Mouse (Mus musculus): ENCODE data around the gene 4930556J24Rik. TPM values are rescaled to one million over a fixed set of nuclear protein-coding genes. Genes with fewer than 3 reads are reported as not detected.

4930556J24Rik gene
- polyA plus RNA-seq, 1 experiment from 2014 or later = 0.18 TPM

DNA sequence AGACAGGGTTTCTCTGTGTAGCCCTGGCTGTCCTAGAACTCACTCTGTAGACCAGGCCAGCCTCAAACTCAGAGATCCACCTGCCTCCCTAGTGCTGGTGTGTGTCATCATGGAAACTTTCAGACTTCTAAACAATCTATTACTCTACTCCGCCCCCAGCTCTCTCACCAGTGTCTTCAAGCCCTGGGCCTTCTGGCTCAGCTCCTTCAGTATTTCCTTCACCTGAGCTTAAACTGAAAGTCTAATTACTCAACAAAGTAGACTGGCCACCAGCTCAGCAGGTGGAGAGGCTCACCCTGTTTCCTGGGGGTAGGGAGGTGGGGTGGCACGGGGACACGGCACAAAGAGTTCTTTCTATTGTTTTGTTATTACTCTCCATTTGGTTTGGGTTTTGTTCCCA, 74.1 kb downstream of the 4930556J24Rik start:
- peaks cover 11% of the 10 kb centered on the region; the same call in 1 of the 2 replicates for H3K36me3 ChIP-seq
- H3K4me3 ChIP-seq = no peak overlapping the region
- no peaks in the 10 kb centered on the region for H3K9me3 ChIP-seq
- no peak overlapping the region for H3K9ac ChIP-seq
- H3K27ac ChIP-seq = no peak overlapping the region
- WGBS = 93% methylated on average over 3 of the region's 3 CpGs
- H3K27me3 ChIP-seq = no peaks in the 10 kb centered on the region
- H3K4me1 ChIP-seq = no peaks in the 10 kb centered on the region
- no peak for ATAC-seq (ENCODE audit: insufficient number of reproducible peaks, insufficient read depth, low FRiP score, low TSS enrichment)
- H3K4me2 ChIP-seq (replicated peaks) = no peak overlapping the region

- Histone ChIP-seq H3K27me3 (no peaks in the 10 kb centered on the region), H3K4me1 (no peaks in the 10 kb centered on the region), H3K36me3 (peaks cover 15% of the 10 kb centered on the region), H3K9ac (no peak overlapping the region), H3K9me3 (no peaks in the 10 kb centered on the region), H3K4me2 (replicated peaks) (no peak overlapping the region), H3K27ac (no peak overlapping the region), H3K4me3 (no peak overlapping the region)
- no peak for ATAC-seq (ENCODE audit: insufficient number of reproducible peaks, insufficient read depth, low FRiP score, low TSS enrichment)
- WGBS = 85% methylated on average over 6 of the region's 6 CpGs
Measured at GRCm38 (mm10) chr11:3900296-3900695, 76.3 kb downstream of the 4930556J24Rik start.

DNA sequence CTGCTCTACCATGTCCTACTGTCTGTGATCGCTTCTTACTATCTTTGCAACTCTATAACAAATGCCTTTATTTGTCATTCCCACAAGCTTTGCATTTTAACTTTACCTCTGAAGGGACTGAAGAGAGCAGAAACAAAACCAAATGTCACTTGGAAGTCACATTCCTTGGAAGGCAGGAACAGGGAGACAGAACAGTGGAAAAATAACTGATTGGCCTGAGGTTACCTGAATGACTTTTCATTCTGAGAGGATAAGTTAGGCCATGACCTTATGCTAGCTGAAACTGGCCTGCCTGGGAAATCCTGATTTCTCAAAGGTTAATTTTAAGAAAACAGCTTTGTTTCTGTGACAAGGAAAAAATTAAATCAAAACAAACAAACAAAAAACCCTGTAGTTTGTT, 80.6 kb downstream of the 4930556J24Rik start:
- H3K9ac ChIP-seq = no peak overlapping the region
- no peaks in the 10 kb centered on the region for H3K4me1 ChIP-seq
- peak overlapping the region; percentile 69; the same call in 1 of the 2 replicates for H3K4me2 ChIP-seq (replicated peaks)
- H3K27ac ChIP-seq = no peak overlapping the region
- H3K4me3 ChIP-seq = no peak overlapping the region
- WGBS = 100% methylated on average over 1 of the region's 1 CpGs
- no peaks in the 10 kb centered on the region for H3K27me3 ChIP-seq
- ATAC-seq (ENCODE audit: insufficient number of reproducible peaks, insufficient read depth, low FRiP score, low TSS enrichment) = no peak
- H3K36me3 ChIP-seq = peaks cover 15% of the 10 kb centered on the region
- H3K9me3 ChIP-seq = no peaks in the 10 kb centered on the region

GRCm38 (mm10) chr11:3895458-3895857, 81.1 kb downstream of the 4930556J24Rik start:
- WGBS = 3% methylated on average over 10 of the region's 10 CpGs

GRCm38 (mm10) chr11:3894406-3895281, 81.9 kb downstream of the 4930556J24Rik start, which contains the start of the genes 4921536K21Rik and Dusp18:
Gene 4921536K21Rik (minus strand): TSS chr11:3895098.
Gene Dusp18 (plus strand): TSS chr11:3895240.
- Histone ChIP-seq H3K4me1 (no peaks in the 10 kb centered on the region), H3K36me3 (peaks cover 15% of the 10 kb centered on the region), H3K4me3 (peak within 1 kb of the TSS; percentile 52), H3K27me3 (no peaks in the 10 kb centered on the region), H3K9ac (peak within 1 kb of the TSS; percentile 44), H3K4me2 (replicated peaks) (peak within 1 kb of the TSS; percentile 69), H3K9me3 (no peaks in the 10 kb centered on the region), H3K27ac (peak within 1 kb of the TSS; percentile 54)
- WGBS = 3% methylated on average over 46 of the region's 46 CpGs
- ATAC-seq (ENCODE audit: insufficient number of reproducible peaks, insufficient read depth, low FRiP score, low TSS enrichment) = peak; percentile 95

More at GRCm38 (mm10) chr11:3895458-3895857, 81.1 kb downstream of the 4930556J24Rik start:
- Histone ChIP-seq H3K4me2 (replicated peaks) (peak overlapping the region; percentile 69), H3K9ac (peak overlapping the region; percentile 44), H3K9me3 (no peaks in the 10 kb centered on the region), H3K27me3 (no peaks in the 10 kb centered on the region), H3K36me3 (peaks cover 15% of the 10 kb centered on the region), H3K27ac (peak overlapping the region; percentile 54), H3K4me3 (peak overlapping the region; percentile 52), H3K4me1 (no peaks in the 10 kb centered on the region)
- no peak for ATAC-seq (ENCODE audit: insufficient number of reproducible peaks, insufficient read depth, low FRiP score, low TSS enrichment)

DNA sequence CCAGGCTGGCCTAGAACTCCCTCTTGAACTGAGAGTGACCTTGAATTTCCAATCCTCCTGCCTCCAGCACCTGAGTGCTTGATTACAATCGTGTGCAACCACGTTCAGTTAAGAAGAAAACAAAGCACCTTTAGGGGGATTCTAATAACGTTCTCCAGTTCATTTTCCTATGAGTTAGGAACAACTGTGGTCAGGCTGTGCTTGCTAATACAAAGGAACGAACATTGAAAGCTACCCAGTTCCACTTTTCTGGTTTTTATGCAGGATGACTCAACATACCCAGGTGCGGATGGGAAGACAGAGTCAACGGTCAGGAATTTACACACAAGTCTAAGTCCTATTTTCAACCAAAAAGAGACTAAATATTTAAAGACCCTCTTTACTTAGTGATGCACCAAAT, 82.6 kb downstream of the 4930556J24Rik start:
- H3K36me3 ChIP-seq = peaks cover 12% of the 10 kb centered on the region
- no peaks in the 10 kb centered on the region for H3K4me1 ChIP-seq
- no peak overlapping the region for H3K27ac ChIP-seq
- H3K9me3 ChIP-seq = no peaks in the 10 kb centered on the region
- H3K4me3 ChIP-seq = no peak overlapping the region
- no peaks in the 10 kb centered on the region for H3K27me3 ChIP-seq
- peak overlapping the region; percentile 69; the same call in 1 of the 2 replicates for H3K4me2 ChIP-seq (replicated peaks)
- no peak for ATAC-seq (ENCODE audit: insufficient number of reproducible peaks, insufficient read depth, low FRiP score, low TSS enrichment)
- no peak overlapping the region for H3K9ac ChIP-seq
- 78% methylated on average over 6 of the region's 6 CpGs for WGBS

Other genes starting within 250 kb of the 4930556J24Rik start
- 2.1 TPM in 2 replicates for gene Osbp2, start 112.9 kb downstream of the 4930556J24Rik start, polyA plus RNA-seq (2016; fragmentation: Nextera tagmentation; extraction: Ambion mirVana)
- gene 4921536K21Rik, start 81.7 kb downstream of the 4930556J24Rik start, polyA plus RNA-seq (2016; fragmentation: Nextera tagmentation; extraction: Ambion mirVana) = 0.14 and 0.33 TPM in 2 replicates
- 12.7 and 14.7 TPM in 2 replicates for gene Dusp18, start 81.5 kb downstream of the 4930556J24Rik start, polyA plus RNA-seq (2016; fragmentation: Nextera tagmentation; extraction: Ambion mirVana)
- 5.1 and 5.2 TPM in 2 replicates for gene Slc35e4, start 62.1 kb downstream of the 4930556J24Rik start, polyA plus RNA-seq (2016; fragmentation: Nextera tagmentation; extraction: Ambion mirVana)
- gene Tcn2, start 44.6 kb downstream of the 4930556J24Rik start, polyA plus RNA-seq (2016; fragmentation: Nextera tagmentation; extraction: Ambion mirVana) = 34.6 and 36.1 TPM in 2 replicates
- 79.1 and 82.2 TPM in 2 replicates for gene Pes1, start 12.8 kb downstream of the 4930556J24Rik start, polyA plus RNA-seq (2016; fragmentation: Nextera tagmentation; extraction: Ambion mirVana)
- 2.2 and 2.4 TPM in 2 replicates for gene Gal3st1, start 6.9 kb upstream of the 4930556J24Rik start, polyA plus RNA-seq (2016; fragmentation: Nextera tagmentation; extraction: Ambion mirVana)
- gene Sec14l4, start 54.7 kb upstream of the 4930556J24Rik start, polyA plus RNA-seq (2016; fragmentation: Nextera tagmentation; extraction: Ambion mirVana) = 0.23 TPM in 1 of 2 replicates, not detected in the other
- gene Sec14l3, start 88.1 kb upstream of the 4930556J24Rik start, polyA plus RNA-seq (2016; fragmentation: Nextera tagmentation; extraction: Ambion mirVana) = not detected in 2 replicates
- 7.6 and 7.7 TPM in 2 replicates for gene Mtfp1, start 118.7 kb upstream of the 4930556J24Rik start, polyA plus RNA-seq (2016; fragmentation: Nextera tagmentation; extraction: Ambion mirVana)
- 2.0 and 2.4 TPM in 2 replicates for gene Sec14l2, start 146.6 kb upstream of the 4930556J24Rik start, polyA plus RNA-seq (2016; fragmentation: Nextera tagmentation; extraction: Ambion mirVana)
- 43.0 and 44.7 TPM in 2 replicates for gene Rnf215, start 158.4 kb upstream of the 4930556J24Rik start, polyA plus RNA-seq (2016; fragmentation: Nextera tagmentation; extraction: Ambion mirVana)
- 9.3 and 10.7 TPM in 2 replicates for gene Ccdc157, start 183.5 kb upstream of the 4930556J24Rik start, polyA plus RNA-seq (2016; fragmentation: Nextera tagmentation; extraction: Ambion mirVana)
- gene Sf3a1, start 183.6 kb upstream of the 4930556J24Rik start, polyA plus RNA-seq (2016; fragmentation: Nextera tagmentation; extraction: Ambion mirVana) = 70.0 and 73.9 TPM in 2 replicates
- 34.7 and 39.2 TPM in 2 replicates for gene Tbc1d10a, start 210.0 kb upstream of the 4930556J24Rik start, polyA plus RNA-seq (2016; fragmentation: Nextera tagmentation; extraction: Ambion mirVana)
- 3.0 and 3.6 TPM in 2 replicates for gene Castor1, start 241.4 kb upstream of the 4930556J24Rik start, polyA plus RNA-seq (2016; fragmentation: Nextera tagmentation; extraction: Ambion mirVana)